Mouse (Mus musculus): Measurements from ENCODE around the gene Isca1. TPM values are rescaled to one million over a fixed set of nuclear protein-coding genes. Genes with fewer than 3 reads are reported as not detected.

Isca1 gene
- 10 to 100 TPM; 52.4 to 60.2 TPM for total RNA-seq (2023)

DNA sequence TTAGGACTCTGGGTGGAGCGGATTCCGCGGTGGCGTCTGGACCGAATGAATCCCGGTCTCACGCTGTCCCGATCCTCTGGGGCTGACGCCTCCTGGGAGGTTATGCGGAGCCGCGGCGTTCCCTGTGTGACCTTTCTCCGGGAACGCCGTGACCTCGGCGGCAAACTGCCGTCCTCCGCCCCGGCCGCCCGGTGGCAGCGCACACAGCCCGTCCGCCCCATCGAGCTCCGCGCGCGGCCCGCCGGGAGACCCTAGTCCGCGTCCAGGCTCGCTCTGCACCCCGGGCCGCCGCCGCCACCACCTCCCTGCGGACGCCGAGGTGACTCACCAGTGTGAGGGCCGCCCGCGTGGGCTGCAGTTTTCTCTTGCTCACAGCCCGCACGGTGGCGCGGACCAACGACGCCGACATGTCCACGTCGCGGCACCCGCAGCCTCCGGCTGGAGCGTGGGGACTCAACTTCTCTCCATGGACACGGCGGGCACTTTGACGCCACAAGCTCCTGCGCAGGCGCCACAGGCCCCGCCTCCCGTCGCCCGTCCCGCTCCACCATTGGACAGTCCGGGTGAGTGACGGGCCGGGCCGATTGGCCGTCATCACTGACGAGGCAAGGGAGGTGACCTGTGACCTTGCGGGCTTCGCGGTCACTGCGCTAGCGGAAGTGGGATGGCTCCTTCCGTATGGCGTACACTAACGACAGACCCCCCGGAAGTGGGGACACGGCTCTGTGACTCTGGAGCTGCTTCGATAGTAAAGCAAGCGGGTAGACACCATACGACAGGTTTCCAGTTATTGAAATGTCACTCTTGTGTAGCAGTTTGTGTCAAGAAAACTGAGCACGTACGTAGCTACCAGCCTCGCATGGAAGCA lies at the start of gene Isca1:
Isca1 (minus strand) TSS at position 515 of the 868 bp plus-strand sequence.

DNA sequence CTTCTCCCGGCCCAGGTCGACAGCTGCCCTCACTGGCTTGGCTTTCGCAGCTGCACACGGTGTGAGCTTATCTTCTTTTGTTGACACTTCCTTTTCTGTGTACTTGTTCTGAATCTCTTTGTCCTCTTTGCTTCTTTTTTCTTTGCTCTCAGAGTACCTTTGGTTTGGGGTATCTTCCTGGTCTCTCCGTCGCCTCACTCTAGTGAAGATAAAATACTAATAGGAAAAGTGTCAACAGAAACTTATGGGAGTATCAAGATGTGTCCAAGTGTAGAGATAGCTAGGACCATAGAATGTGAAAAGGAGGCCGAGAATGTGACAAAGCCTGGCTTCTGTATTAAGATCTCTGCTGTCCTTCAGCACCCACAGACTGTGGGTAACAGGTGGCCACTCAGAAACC lies 12.5 kb upstream of the Isca1 start, which contains the start of gene Gm49354:
Gm49354 (minus strand) TSS at position 101 of the 400 bp plus-strand sequence.

DNA sequence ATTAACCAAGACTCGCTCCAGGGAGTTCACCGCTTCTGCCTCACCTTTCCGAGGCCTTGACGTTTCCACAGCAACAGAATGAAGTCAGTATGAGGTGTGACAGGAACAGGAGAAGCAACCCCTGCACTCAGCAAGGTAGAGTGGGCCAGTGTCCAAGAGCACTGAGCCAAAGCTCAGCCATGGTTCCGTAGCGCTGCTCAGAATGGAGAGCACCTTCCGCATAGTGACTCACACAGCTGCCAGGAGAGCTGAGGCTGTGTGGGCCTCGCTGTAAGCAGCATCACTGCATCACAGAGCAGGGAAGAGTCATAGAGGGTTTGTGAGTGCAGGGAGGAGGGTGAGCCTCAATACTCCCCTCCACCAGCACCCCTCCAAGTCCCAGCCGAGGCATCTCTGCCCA lies 22.9 kb downstream of the Isca1 start, which contains the start of gene 1700014D04Rik:
1700014D04Rik (minus strand) TSS at position 42 of the 400 bp plus-strand sequence.

DNA sequence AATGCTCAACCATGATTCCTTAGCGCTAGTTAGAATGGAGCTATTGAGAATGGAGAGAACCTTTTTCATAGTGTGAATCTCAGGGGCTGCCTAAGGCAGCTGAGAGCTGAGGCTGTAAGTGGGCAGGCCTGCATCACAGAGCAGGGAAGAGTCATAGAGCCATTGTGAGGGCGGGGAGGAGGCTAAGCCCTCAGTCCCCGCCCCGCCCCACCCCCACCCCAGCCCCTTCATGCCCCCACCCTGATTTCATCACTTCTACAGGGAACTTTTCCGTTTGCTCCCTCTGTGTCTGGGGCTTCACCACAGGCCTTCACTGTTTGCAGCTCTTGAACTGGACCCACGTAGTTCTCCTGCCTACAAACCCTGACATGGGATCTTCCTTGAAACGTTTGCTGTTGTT lies 38.0 kb downstream of the Isca1 start, which contains the start of gene Spata31d1d:
Spata31d1d (minus strand) TSS at position 101 of the 400 bp plus-strand sequence.

DNA sequence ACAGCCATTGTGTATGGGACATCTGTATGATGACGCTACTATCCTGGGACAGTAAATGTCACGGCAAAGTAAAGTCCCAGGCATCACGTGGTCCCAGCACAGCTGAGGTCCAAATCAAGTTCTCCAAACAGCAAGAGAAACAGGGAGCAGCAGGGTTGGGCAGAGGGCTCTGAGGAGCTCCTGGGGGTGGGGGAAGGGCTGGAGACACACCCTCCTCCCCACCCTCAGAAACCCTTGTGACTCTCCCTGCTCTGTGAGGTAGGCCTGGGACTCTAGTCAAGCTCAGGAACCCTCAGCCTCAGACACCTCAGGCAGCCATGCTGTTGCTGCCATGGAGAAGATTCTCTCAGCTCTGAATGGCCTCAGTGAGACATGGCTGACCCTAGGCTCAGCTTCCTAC lies 57.6 kb downstream of the Isca1 start, which contains the start of gene Spata31d1b:
Spata31d1b (plus strand) TSS at position 301 of the 400 bp plus-strand sequence.

DNA sequence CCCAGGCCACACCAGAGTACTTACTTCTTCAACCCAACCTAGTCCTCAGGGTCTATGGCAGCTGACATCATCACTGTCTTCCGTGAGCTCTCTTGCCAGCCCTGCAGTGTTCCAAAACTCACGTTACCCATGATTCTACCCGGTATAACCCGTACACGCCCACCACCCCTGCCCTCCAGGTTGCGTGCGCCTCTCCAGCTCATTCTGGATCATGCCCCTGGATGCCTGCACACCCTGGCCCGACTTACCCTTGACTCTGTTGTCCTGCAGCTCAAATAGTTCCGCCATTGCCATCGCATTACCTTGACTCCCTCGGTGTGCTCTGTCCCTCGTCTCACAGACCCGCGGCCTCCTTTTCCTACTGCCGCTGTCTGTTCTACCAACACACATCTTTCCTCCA lies 59.4 kb downstream of the Isca1 start, which contains the start of gene Spata31d1a:
Spata31d1a (minus strand) TSS at position 101 of the 400 bp plus-strand sequence.

Other genes with a start within 250 kb of the Isca1 start
- gene Agtpbp1, start 184.6 kb downstream of the Isca1 start, total RNA-seq (2023) = 10 to 100 TPM; 48.1 to 62.3 TPM
- gene Naa35, start 184.6 kb downstream of the Isca1 start, total RNA-seq (2023) = 10 to 100 TPM; 63.5 to 69.1 TPM
- gene Golm1, start 94.0 kb downstream of the Isca1 start, total RNA-seq (2023) = 10 to 100 TPM; 24.0 to 28.6 TPM
- not detected for gene 4921517D22Rik, start 75.7 kb downstream of the Isca1 start, total RNA-seq (2023)
- under 1 TPM; 0.37 to 0.47 TPM for gene Spata31d1a, start 59.5 kb downstream of the Isca1 start, total RNA-seq (2023)
- gene Spata31d1b, start 57.5 kb downstream of the Isca1 start, total RNA-seq (2023) = not detected
- not detected for gene Spata31d1d, start 38.1 kb downstream of the Isca1 start, total RNA-seq (2023)
- gene 1700014D04Rik, start 23.1 kb downstream of the Isca1 start, total RNA-seq (2023) = not detected
- not detected for gene Gm49354, start 12.4 kb upstream of the Isca1 start, total RNA-seq (2023)
- gene Tut7, start 53.3 kb upstream of the Isca1 start, total RNA-seq (2023) = 100 to 1,000 TPM; 408 to 422 TPM

All from neutrophil, adult 59 days (primary cell).